Mouse (Mus musculus) c-Kit-negative CD71-positive TER-119-positive erythroid progenitor cells, embryonic 14.5 days (primary cell): ENCODE measurements at regions not wholly inside any gene's neighbourhood (a gene's known extent, or its start where the extent isn't known, plus 50 kb on each side); places are given as distances from the start of the nearest gene placed in this dataset.
A peak's percentile ranks its signal among the peaks of the same experiment; 100 is the strongest.
"Not testable (repeated sequence)": the region's sequence is repeated elsewhere in the genome, so short reads cannot be mapped to it uniquely, and the experiment has no call there.

ENCODE experiments used
- DNase-seq: peaks from one replicate; pipeline ENCODE4 v3.0.0-alpha.2; 2013; ENCODE audit warnings: low read depth, low spot score

GRCm38 (mm10) chr15:38129330-38129729 lies 704.0 kb downstream of the 4930447A16Rik start:
- no peak for DNase-seq

- DNase-seq, result no peak
Observed at GRCm38 (mm10) chr15:38129861-38130631, 704.7 kb downstream of the 4930447A16Rik start.

DNA sequence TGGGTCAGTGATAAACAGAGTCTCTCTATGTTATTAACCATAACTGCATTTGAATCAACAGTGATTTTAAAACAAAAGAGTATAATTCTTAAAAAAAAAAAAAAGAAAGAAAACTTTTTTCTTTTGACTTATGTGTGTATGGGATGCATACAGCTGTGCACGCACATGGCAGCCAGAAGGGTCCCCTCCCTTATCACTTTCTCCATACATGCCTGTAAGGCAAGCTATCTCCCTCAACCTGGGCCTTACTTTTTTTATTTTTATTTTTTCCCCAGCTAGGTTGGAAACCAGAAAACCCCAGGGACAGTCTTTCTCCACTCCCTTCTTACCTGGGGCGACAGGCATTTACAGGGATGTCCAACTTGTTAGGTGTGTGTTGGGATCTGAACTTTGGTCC lies 705.3 kb downstream of the 4930447A16Rik start:
- DNase-seq, result no peak

- DNase-seq, result no peak
Observed at GRCm38 (mm10) chr15:38139639-38140038, 714.3 kb downstream of the 4930447A16Rik start.

GRCm38 (mm10) chr15:38143495-38143894 lies 718.1 kb downstream of the 4930447A16Rik start:
- DNase-seq, result peak; percentile 55

GRCm38 (mm10) chr15:38151654-38152053 lies 726.3 kb downstream of the 4930447A16Rik start:
- DNase-seq, result no peak

DNA sequence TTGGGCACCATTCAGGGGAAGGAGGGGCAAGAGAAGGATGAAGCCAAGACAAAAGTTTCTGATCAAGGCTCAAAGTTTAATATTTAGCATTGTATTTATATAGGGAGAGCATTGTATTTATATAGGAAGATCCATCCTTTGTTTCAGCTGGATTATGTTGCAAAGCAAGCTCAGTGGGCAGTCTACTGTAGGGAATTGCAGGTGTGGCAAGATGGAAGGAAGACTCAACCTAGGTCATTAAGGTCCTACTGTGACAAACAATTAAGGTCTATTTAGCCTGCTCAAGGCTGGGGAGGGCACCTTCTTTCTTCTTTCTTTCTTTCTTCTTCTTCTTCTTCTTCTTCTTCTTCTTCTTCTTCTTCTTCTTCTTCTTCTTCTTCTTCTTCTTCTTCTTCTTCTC lies 728.5 kb downstream of the 4930447A16Rik start:
- not testable (repeated sequence) for DNase-seq

DNA sequence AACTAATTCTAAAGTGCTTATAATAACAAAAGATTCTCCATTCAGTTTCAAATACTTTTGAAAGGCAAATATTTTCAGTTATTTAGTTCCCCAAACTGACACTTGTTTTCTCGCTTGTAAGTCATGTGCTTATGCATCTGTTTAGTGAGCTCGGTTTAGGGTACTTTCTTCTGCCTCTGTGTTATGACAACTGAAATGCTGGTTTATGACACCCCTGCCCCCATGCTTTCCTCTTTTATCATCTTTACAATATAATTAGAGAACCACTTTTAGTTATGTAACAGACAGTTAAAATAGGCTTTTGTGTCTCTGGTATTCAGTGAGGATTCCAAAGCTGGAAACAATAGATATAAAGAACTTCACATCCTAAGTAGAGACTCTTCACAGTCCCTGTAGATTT lies 733.8 kb downstream of the 4930447A16Rik start:
- no peak for DNase-seq

DNA sequence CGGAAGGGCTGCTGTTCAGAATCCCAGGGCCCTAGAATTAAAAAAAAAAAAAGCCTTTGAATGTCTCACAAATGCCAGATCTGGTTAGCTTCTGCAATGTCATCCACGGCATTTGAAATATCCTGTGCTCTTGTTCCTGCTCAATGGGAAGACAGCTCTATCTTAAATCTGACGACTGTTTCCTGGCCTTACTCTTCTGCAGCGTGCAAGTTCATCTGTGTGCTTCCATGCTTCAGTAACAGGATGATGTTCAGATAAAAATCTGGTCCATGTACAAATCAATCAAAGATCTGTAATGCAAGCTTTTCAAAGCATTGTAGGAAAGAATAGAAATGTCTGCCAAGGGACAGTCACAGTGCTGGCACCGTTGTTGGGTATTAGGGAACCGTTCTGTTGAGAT lies 738.4 kb downstream of the 4930447A16Rik start:
- no peak for DNase-seq

DNA sequence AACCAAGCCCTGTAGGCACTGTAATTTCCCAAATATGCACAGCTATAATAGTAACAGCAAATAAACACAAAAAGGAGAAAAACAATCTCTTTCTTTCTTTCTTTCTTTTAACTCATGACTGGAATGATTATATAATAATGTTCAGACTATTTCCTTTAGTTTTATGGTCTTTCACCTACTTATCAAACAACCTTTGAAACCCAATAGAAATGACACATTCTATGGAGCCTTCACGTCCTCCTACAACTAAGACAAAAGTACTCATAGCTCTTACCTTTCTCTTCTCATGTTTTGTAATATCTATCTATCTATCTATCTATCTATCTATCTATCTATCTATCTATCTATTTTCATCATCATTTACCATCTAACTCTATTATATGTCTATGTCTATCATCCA lies 739.5 kb downstream of the 4930447A16Rik start:
- no peak for DNase-seq

- DNase-seq, result no peak
Observed at GRCm38 (mm10) chr15:38165881-38166445, 740.6 kb downstream of the 4930447A16Rik start.

- DNase-seq, result no peak
Observed at GRCm38 (mm10) chr15:38166476-38166875, 741.1 kb downstream of the 4930447A16Rik start.

GRCm38 (mm10) chr15:38167618-38168152 lies 742.3 kb downstream of the 4930447A16Rik start:
- DNase-seq, result no peak

- DNase-seq, result no peak
Observed at GRCm38 (mm10) chr15:38169191-38169590, 743.8 kb downstream of the 4930447A16Rik start.
